Mouse (Mus musculus): ENCODE measurements around the gene Mdm2. TPM values are rescaled to one million over a fixed set of nuclear protein-coding genes. Genes with fewer than 3 reads are reported as not detected.

Gene Mdm2
- polyA plus RNA-seq, 1 experiment from 2014 or later: 54.0 TPM

GRCm38 (mm10) chr10:117642491-117643262, 67.9 kb downstream of the Mdm2 start:
- no peak for DNase-seq (ENCODE audit: extremely low spot score, low spot score)
- peaks cover 3% of the 10 kb centered on the region; the same call in 1 of the 2 replicates for H3K27me3 ChIP-seq (ENCODE audit: poor library complexity, severe bottlenecking)
- H3K9me3 ChIP-seq: no peaks in the 10 kb centered on the region
- peaks cover 18% of the 10 kb centered on the region for H3K4me1 ChIP-seq
- H3K27ac ChIP-seq: no peak overlapping the region
- WGBS: 93% methylated on average over 15 of the region's 15 CpGs
- no peak overlapping the region for H3K4me3 ChIP-seq
- no peaks in the 10 kb centered on the region for H3K36me3 ChIP-seq (replicated peaks)

- H3K9me3 ChIP-seq: no peaks in the 10 kb centered on the region
- H3K4me1 ChIP-seq: peaks cover 15% of the 10 kb centered on the region
- no peak overlapping the region for H3K4me3 ChIP-seq
- H3K27me3 ChIP-seq (ENCODE audit: poor library complexity, severe bottlenecking): peaks cover 3% of the 10 kb centered on the region; the same call in 1 of the 2 replicates
- no peak for DNase-seq (ENCODE audit: extremely low spot score, low spot score)
- H3K27ac ChIP-seq: no peak overlapping the region
- 88% methylated on average over 9 of the region's 9 CpGs for WGBS
- no peaks in the 10 kb centered on the region for H3K36me3 ChIP-seq (replicated peaks)
These were observed 68.4 kb downstream of the Mdm2 start for GRCm38 (mm10) chr10:117642201-117642450.

- H3K4me1 ChIP-seq: peaks cover 14% of the 10 kb centered on the region
- H3K27me3 ChIP-seq (ENCODE audit: poor library complexity, severe bottlenecking): peaks cover 3% of the 10 kb centered on the region; the same call in 1 of the 2 replicates
- H3K9me3 ChIP-seq: no peaks in the 10 kb centered on the region
- H3K27ac ChIP-seq: peak overlapping the region; percentile 48
- H3K4me3 ChIP-seq: peak overlapping the region; percentile 30
- 46% methylated on average over 20 of the region's 20 CpGs for WGBS
- peak; percentile 24 for DNase-seq (ENCODE audit: extremely low spot score, low spot score)
- H3K36me3 ChIP-seq (replicated peaks): no peaks in the 10 kb centered on the region
These were observed 69.0 kb downstream of the Mdm2 start for GRCm38 (mm10) chr10:117641400-117642200.

GRCm38 (mm10) chr10:117640595-117641078, 69.9 kb downstream of the Mdm2 start:
- no peak overlapping the region for H3K27ac ChIP-seq
- peaks cover 14% of the 10 kb centered on the region for H3K4me1 ChIP-seq
- H3K9me3 ChIP-seq: no peaks in the 10 kb centered on the region
- WGBS: 74% methylated on average over 7 of the region's 7 CpGs
- H3K4me3 ChIP-seq: no peak overlapping the region
- DNase-seq (ENCODE audit: extremely low spot score, low spot score): no peak
- peaks cover 3% of the 10 kb centered on the region; the same call in 1 of the 2 replicates for H3K27me3 ChIP-seq (ENCODE audit: poor library complexity, severe bottlenecking)
- no peaks in the 10 kb centered on the region for H3K36me3 ChIP-seq (replicated peaks)

- peaks cover 14% of the 10 kb centered on the region for H3K4me1 ChIP-seq
- H3K9me3 ChIP-seq: no peaks in the 10 kb centered on the region
- WGBS: 69% methylated on average over 21 of the region's 21 CpGs
- DNase-seq (ENCODE audit: extremely low spot score, low spot score): no peak
- H3K36me3 ChIP-seq (replicated peaks): no peaks in the 10 kb centered on the region
- H3K4me3 ChIP-seq: no peak overlapping the region
- peaks cover 3% of the 10 kb centered on the region; the same call in 1 of the 2 replicates for H3K27me3 ChIP-seq (ENCODE audit: poor library complexity, severe bottlenecking)
- H3K27ac ChIP-seq: no peak overlapping the region
These were observed 70.5 kb downstream of the Mdm2 start for GRCm38 (mm10) chr10:117639899-117640594.

GRCm38 (mm10) chr10:117639221-117639599, 71.3 kb downstream of the Mdm2 start:
- no peak for DNase-seq (ENCODE audit: extremely low spot score, low spot score)
- 95% methylated on average over 8 of the region's 8 CpGs for WGBS
- H3K27me3 ChIP-seq (ENCODE audit: poor library complexity, severe bottlenecking): peaks cover 3% of the 10 kb centered on the region; the same call in 1 of the 2 replicates
- H3K4me1 ChIP-seq: peaks cover 14% of the 10 kb centered on the region
- no peaks in the 10 kb centered on the region for H3K36me3 ChIP-seq (replicated peaks)
- H3K27ac ChIP-seq: no peak overlapping the region
- H3K9me3 ChIP-seq: no peaks in the 10 kb centered on the region
- H3K4me3 ChIP-seq: no peak overlapping the region

Other genes with a start within 250 kb of the Mdm2 start
- gene Cpm, start 81.3 kb downstream of the Mdm2 start, polyA plus RNA-seq (2016; fragmentation: Nextera tagmentation; extraction: Ambion mirVana): 4.8 and 5.9 TPM in 2 replicates
- gene Slc35e3, start 35.6 kb upstream of the Mdm2 start, polyA plus RNA-seq (2016; fragmentation: Nextera tagmentation; extraction: Ambion mirVana): 22.4 TPM in 2 replicates
- 113 and 116 TPM in 2 replicates for gene Nup107, start 81.9 kb upstream of the Mdm2 start, polyA plus RNA-seq (2016; fragmentation: Nextera tagmentation; extraction: Ambion mirVana)
- gene Rap1b, start 135.3 kb upstream of the Mdm2 start, polyA plus RNA-seq (2016; fragmentation: Nextera tagmentation; extraction: Ambion mirVana): 136 and 141 TPM in 2 replicates

Data from forebrain, embryonic 10.5 days (tissue).